Mouse (Mus musculus) megakaryocyte, embryonic 14.5 days (primary cell): ENCODE data around the gene Gm20388.

ENCODE experiments used
- FLI1 ChIP-seq: IDR thresholded peaks from 2 replicates; pipeline ENCODE4 v1.6.1; 2012; ENCODE audit warnings: low read length, inconsistent platforms, mixed read lengths
- GATA1 ChIP-seq: IDR thresholded peaks from 3 replicates; pipeline ENCODE4 v1.6.1; 2012; ENCODE audit warnings: mixed read lengths, low read length, inconsistent platforms, borderline replicate concordance

- TF ChIP-seq GATA1 (no peak), FLI1 (no peak)
These were observed 1171.8 kb downstream of the Gm20388 start for GRCm38 (mm10) chr8:121082218-121083092.
